Mouse (Mus musculus) left cerebral cortex, postnatal 25 days (tissue): ENCODE results near the gene Mcemp1. TPM values are rescaled to one million over a fixed set of nuclear protein-coding genes. Genes with fewer than 3 reads are reported as not detected.

Source experiments
- DNase-seq, 2 experiments: peaks; one replicate each; pipeline ENCODE4 v3.0.0; 2022; ENCODE audit warnings: low spot score in 2 of 2, mixed read lengths in 1 of 2
- intact Hi-C: fragments of 180-260 bp; cut with DNase I; formaldehyde crosslinking; loops from one replicate; pipeline ENCODE4 v1.15.1; 2025
- total RNA-seq, 2 experiments: library from RNA; stranded (reverse); gene quantifications; 2 replicates each; pipeline ENCODE4 v1.2.3; 2021

The Mcemp1 gene
- total RNA-seq, 2 experiments from 2014 or later, result not detected

GRCm38 (mm10) chr8:3664405-3664804, 1.1 kb upstream of the Mcemp1 start:
- intact Hi-C loops, result no loop called here
- no peak for DNase-seq

GRCm38 (mm10) chr8:3670388-3670787, 4.8 kb downstream of the Mcemp1 start:
- intact Hi-C loops, result no loop called here
- DNase-seq, result no peak

- DNase-seq, result peak; percentile 90 to 91
- intact Hi-C loops, result loop anchor here (1.0 to 2.0 kb wide), 2 partner anchors 45 to 113 kb away; no protein-coding TSS in a partner anchor
Observed at GRCm38 (mm10) chr8:3671980-3672491, 6.5 kb downstream of the Mcemp1 start, which contains the start of gene Fcor. Gene Fcor (minus strand): TSS chr8:3672362.

- no peak for DNase-seq
- intact Hi-C loops, result loop anchor here (5.0 kb wide), 1 partner anchor 212 kb away; no protein-coding TSS in a partner anchor
Observed at GRCm38 (mm10) chr8:3674671-3675070, 9.1 kb downstream of the Mcemp1 start.

- intact Hi-C loops, result loop anchor here (1.0 to 5.0 kb wide), 4 partner anchors 46 to 214 kb away; partner anchors contain the start of genes Pet100, Stxbp2 and Xab2
- peak; percentile 95 to 97 for DNase-seq
Observed at GRCm38 (mm10) chr8:3676131-3676992, 10.8 kb downstream of the Mcemp1 start, which contains the start of gene Trappc5. Gene Trappc5 (plus strand): TSS chr8:3676299.

GRCm38 (mm10) chr8:3676993-3677579, 11.5 kb downstream of the Mcemp1 start:
- intact Hi-C loops, result loop anchor here (1.0 to 5.0 kb wide), 4 partner anchors 47 to 215 kb away; partner anchors contain the start of genes Pet100, Stxbp2 and Xab2

GRCm38 (mm10) chr8:3678831-3679230, 13.3 kb downstream of the Mcemp1 start:
- intact Hi-C loops, result loop anchor here (5.0 kb wide), 1 partner anchor 217 kb away; no protein-coding TSS in a partner anchor
- no peak for DNase-seq

More at GRCm38 (mm10) chr8:3676993-3677579, 11.5 kb downstream of the Mcemp1 start:
- DNase-seq, result no peak

- DNase-seq, result no peak
- intact Hi-C loops, result loop anchor here (5.0 kb wide), 1 partner anchor 217 kb away; no protein-coding TSS in a partner anchor
Observed at GRCm38 (mm10) chr8:3679236-3679635, 13.7 kb downstream of the Mcemp1 start.

GRCm38 (mm10) chr8:3679656-3680055, 14.1 kb downstream of the Mcemp1 start:
- intact Hi-C loops, result loop anchor here (5.0 kb wide), 1 partner anchor 217 kb away; no protein-coding TSS in a partner anchor
- no peak for DNase-seq

- intact Hi-C loops, result no loop called here
Observed at GRCm38 (mm10) chr8:3682435-3682834, 16.9 kb downstream of the Mcemp1 start.

GRCm38 (mm10) chr8:3683408-3684176, 18.0 kb downstream of the Mcemp1 start:
- DNase-seq, result no peak

More at GRCm38 (mm10) chr8:3682435-3682834, 16.9 kb downstream of the Mcemp1 start:
- DNase-seq, result no peak

GRCm38 (mm10) chr8:3684530-3684929, 19.0 kb downstream of the Mcemp1 start:
- no peak for DNase-seq
- intact Hi-C loops, result no loop called here

More at GRCm38 (mm10) chr8:3683408-3684176, 18.0 kb downstream of the Mcemp1 start:
- intact Hi-C loops, result no loop called here

GRCm38 (mm10) chr8:3685422-3685821, 19.9 kb downstream of the Mcemp1 start:
- intact Hi-C loops, result no loop called here
- no peak for DNase-seq

GRCm38 (mm10) chr8:3687537-3687936, 22.0 kb downstream of the Mcemp1 start:
- no peak for DNase-seq
- intact Hi-C loops, result no loop called here

- intact Hi-C loops, result no loop called here
Observed at GRCm38 (mm10) chr8:3690774-3691173, 25.2 kb downstream of the Mcemp1 start.

GRCm38 (mm10) chr8:3694121-3694520, 28.6 kb downstream of the Mcemp1 start, which contains the start of gene Fcer2a:
Gene Fcer2a (minus strand): TSS chr8:3694175.
- intact Hi-C loops, result no loop called here

More at GRCm38 (mm10) chr8:3690774-3691173, 25.2 kb downstream of the Mcemp1 start:
- DNase-seq, result no peak

GRCm38 (mm10) chr8:3701491-3701890, 35.9 kb downstream of the Mcemp1 start:
- intact Hi-C loops, result no loop called here
- DNase-seq, result no peak

More at GRCm38 (mm10) chr8:3694121-3694520, 28.6 kb downstream of the Mcemp1 start, which contains the start of gene Fcer2a:
- no peak for DNase-seq

- peak in 1 of 2 experiments; percentile 30 for DNase-seq
- intact Hi-C loops, result no loop called here
Observed at GRCm38 (mm10) chr8:3705711-3706110, 40.2 kb downstream of the Mcemp1 start.

GRCm38 (mm10) chr8:3707611-3708010, 42.1 kb downstream of the Mcemp1 start:
- intact Hi-C loops, result no loop called here
- DNase-seq, result no peak
